Mouse (Mus musculus) small intestine, adult 2 months (tissue): ENCODE data around the gene Spag17. TPM values are rescaled to one million over a fixed set of nuclear protein-coding genes. Genes with fewer than 3 reads are reported as not detected.

Source experiments
- H3K27ac ChIP-seq: fragments of 200-500 bp; 2 replicates; pipeline ENCODE4 v1.5.1; 2012; ENCODE audit warnings: low read depth, low read length, control low read depth, inconsistent platforms; ENCODE audit not compliant: insufficient read depth
- H3K27me3 ChIP-seq: fragments of 200-500 bp; 2 replicates; pipeline ENCODE4 v1.6.1; 2012; ENCODE audit warnings: mild to moderate bottlenecking, moderate library complexity, low read length, inconsistent platforms; ENCODE audit not compliant: control insufficient read depth, insufficient read depth
- H3K36me3 ChIP-seq: fragments of 200-500 bp; 2 replicates; pipeline ENCODE4 v1.6.1; 2012; ENCODE audit warnings: mild to moderate bottlenecking, low read length, control low read depth, inconsistent platforms; ENCODE audit not compliant: control insufficient read depth, insufficient read depth
- H3K4me1 ChIP-seq: fragments of 200-500 bp; 2 replicates; pipeline ENCODE4 v1.6.1; 2012; ENCODE audit warnings: low read length, inconsistent platforms, mixed read lengths; ENCODE audit not compliant: control insufficient read depth, insufficient read depth, insufficient read length
- H3K4me3 ChIP-seq: fragments of 200-500 bp; 2 replicates; pipeline ENCODE4 v1.5.1; 2012; ENCODE audit warnings: low read depth, mild to moderate bottlenecking, control low read depth, inconsistent platforms, low read length, moderate library complexity
- CTCF ChIP-seq: fragments of 200-500 bp; IDR thresholded peaks from 2 replicates; pipeline ENCODE4 v1.5.1; 2012; ENCODE audit warnings: low read depth, mild to moderate bottlenecking, control low read depth, inconsistent platforms, low read length, moderate library complexity, mixed read lengths; ENCODE audit not compliant: insufficient replicate concordance, insufficient read length; ENCODE audit errors: extremely low read depth
- POLR2A ChIP-seq: fragments of 200-500 bp; IDR thresholded peaks from 2 replicates; pipeline ENCODE4 v1.6.1; 2012; ENCODE audit warnings: low read depth, mild to moderate bottlenecking, control low read depth, inconsistent platforms, low read length, moderate library complexity
- WGBS: fragments of 180-500 bp; shearing (Covaris S2); methylation state at CpG from one replicate; pipeline ENCODE4 v1.1.7; 2018; 5-methylcytosine and 5-hydroxymethylcytosine counted together
- polyA plus RNA-seq: library from polyadenylated mRNA; depleted of rRNA; stranded (reverse); fragments of >200 nt; gene quantifications from 2 replicates; pipeline ENCODE4 v1.2.3, GENCODE M21; 2012

Spag17 gene
- polyA plus RNA-seq, 1 experiment = not detected

- H3K27me3 ChIP-seq = no peaks in the 10 kb centered on the region
- TF ChIP-seq CTCF = 0 out of 2 replicates have a peak, but pooled peaks have one; percentile 10
- TF ChIP-seq POLR2A = peak; percentile 98
- under 1% methylated on average over 55 of the region's 55 CpGs for WGBS
- H3K4me1 ChIP-seq = peaks cover 21% of the 10 kb centered on the region; the same call in 1 of the 2 replicates
- peak within 1 kb of the TSS; percentile 95 for H3K4me3 ChIP-seq
- H3K36me3 ChIP-seq = peaks cover 11% of the 10 kb centered on the region
- H3K27ac ChIP-seq = peak within 1 kb of the TSS; percentile 88
Measured at GRCm38 (mm10) chr3:100162315-100163105, 277.3 kb downstream of the Spag17 start, which contains the start of the genes Gdap2 and Wdr3. Gene Gdap2 (plus strand): TSS chr3:100162381. Gene Wdr3 (minus strand): TSS chr3:100162407.

DNA sequence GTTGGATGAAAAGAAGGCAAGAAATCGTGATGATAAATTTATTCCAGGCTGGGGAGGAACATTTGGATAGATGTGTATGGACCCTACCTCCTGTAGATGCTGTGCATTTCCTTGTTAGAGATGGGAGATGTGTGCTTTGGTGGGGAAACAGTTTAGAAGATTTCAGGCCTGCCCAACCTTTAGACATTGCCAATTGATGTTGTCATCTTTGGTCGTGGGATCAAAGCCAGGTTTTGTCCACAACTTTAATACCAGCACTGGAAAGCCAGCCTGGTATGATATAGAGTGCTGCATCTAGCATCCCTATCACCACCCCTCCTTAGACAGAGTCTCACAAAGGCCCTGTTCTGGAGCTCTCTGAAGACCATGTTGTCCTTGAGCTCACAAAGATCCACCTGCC lies 278.4 kb downstream of the Spag17 start:
- WGBS = 63% methylated on average over 2 of the region's 2 CpGs
- H3K27ac ChIP-seq = no peak overlapping the region
- H3K4me1 ChIP-seq = peaks cover 21% of the 10 kb centered on the region; the same call in 1 of the 2 replicates
- no peaks in the 10 kb centered on the region for H3K27me3 ChIP-seq
- peaks cover 7% of the 10 kb centered on the region for H3K36me3 ChIP-seq
- TF ChIP-seq CTCF (no peak), POLR2A (no peak)
- no peak overlapping the region for H3K4me3 ChIP-seq

DNA sequence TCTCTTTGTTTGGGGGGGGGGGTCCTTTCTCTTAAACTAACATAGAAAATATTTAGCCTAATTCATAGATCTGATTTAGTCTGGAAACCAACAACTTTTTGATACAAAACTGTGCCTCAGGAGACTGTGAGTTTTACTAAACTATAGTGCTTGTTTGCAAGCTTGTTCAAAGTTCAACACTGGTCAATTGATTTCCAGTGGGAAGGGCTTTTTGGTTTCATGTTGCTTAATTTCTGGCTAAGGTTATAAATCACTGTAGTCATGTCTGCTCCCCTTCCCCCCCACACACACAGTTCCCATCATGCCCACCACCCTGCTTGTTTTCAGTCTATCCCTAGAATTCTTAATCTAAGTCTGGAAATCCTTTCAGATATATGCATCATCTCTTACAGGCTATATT lies 279.8 kb downstream of the Spag17 start:
- TF ChIP-seq POLR2A (no peak), CTCF (no peak)
- no peak overlapping the region for H3K27ac ChIP-seq

GRCm38 (mm10) chr3:100176031-100176430 lies 290.8 kb downstream of the Spag17 start:
- Histone ChIP-seq H3K4me1 (no peaks in the 10 kb centered on the region), H3K36me3 (peaks cover 62% of the 10 kb centered on the region), H3K27ac (no peak overlapping the region), H3K27me3 (no peaks in the 10 kb centered on the region), H3K4me3 (no peak overlapping the region)
- 91% methylated on average over 2 of the region's 2 CpGs for WGBS
- no peak for TF ChIP-seq POLR2A
- TF ChIP-seq CTCF = no peak

More for the DNA sequence above, 279.8 kb downstream of the Spag17 start:
- Histone ChIP-seq H3K27me3 (no peaks in the 10 kb centered on the region), H3K4me3 (no peak overlapping the region), H3K4me1 (peaks cover 21% of the 10 kb centered on the region; the same call in 1 of the 2 replicates), H3K36me3 (peaks cover 6% of the 10 kb centered on the region)

- H3K4me1 ChIP-seq = no peaks in the 10 kb centered on the region
- H3K36me3 ChIP-seq = peaks cover 43% of the 10 kb centered on the region
- TF ChIP-seq CTCF (no peak), POLR2A (no peak)
- WGBS = 78% methylated on average over 3 of the region's 3 CpGs
- no peak overlapping the region for H3K27ac ChIP-seq
- H3K27me3 ChIP-seq = no peaks in the 10 kb centered on the region
- H3K4me3 ChIP-seq = no peak overlapping the region
Measured at GRCm38 (mm10) chr3:100180471-100180870, 295.3 kb downstream of the Spag17 start.

- Histone ChIP-seq H3K4me1 (no peaks in the 10 kb centered on the region), H3K27me3 (no peaks in the 10 kb centered on the region), H3K4me3 (no peak overlapping the region), H3K36me3 (peaks cover 37% of the 10 kb centered on the region), H3K27ac (no peak overlapping the region)
- WGBS = 42% methylated on average over 1 of the region's 1 CpGs
- TF ChIP-seq POLR2A = no peak
- no peak for TF ChIP-seq CTCF
Measured at GRCm38 (mm10) chr3:100189444-100189843, 304.2 kb downstream of the Spag17 start.

DNA sequence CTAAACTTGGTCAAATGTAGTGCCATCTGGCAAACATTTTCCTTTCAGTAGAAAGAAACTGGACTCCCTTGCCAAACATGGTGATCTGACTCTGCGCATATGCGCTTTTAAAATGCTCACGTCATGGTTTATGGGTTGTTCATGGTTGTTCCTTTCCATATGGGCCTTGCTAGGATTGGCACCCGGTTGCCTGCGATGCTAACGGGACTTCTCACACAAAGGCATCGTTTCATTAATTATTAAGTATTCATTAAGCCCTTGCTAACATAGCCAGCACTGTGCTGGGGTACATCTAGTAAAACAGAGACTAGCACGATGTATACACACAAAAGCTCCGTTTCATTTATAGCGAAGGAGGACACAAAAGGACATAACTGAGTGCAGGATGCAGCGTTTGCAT lies 304.7 kb downstream of the Spag17 start:
- 91% methylated on average over 11 of the region's 11 CpGs for WGBS
- no peak overlapping the region for H3K27ac ChIP-seq
- TF ChIP-seq POLR2A = no peak
- TF ChIP-seq CTCF = no peak
- no peak overlapping the region for H3K4me3 ChIP-seq
- H3K36me3 ChIP-seq = peaks cover 38% of the 10 kb centered on the region
- no peaks in the 10 kb centered on the region for H3K4me1 ChIP-seq
- H3K27me3 ChIP-seq = no peaks in the 10 kb centered on the region
